In the genomic region with DNA sequence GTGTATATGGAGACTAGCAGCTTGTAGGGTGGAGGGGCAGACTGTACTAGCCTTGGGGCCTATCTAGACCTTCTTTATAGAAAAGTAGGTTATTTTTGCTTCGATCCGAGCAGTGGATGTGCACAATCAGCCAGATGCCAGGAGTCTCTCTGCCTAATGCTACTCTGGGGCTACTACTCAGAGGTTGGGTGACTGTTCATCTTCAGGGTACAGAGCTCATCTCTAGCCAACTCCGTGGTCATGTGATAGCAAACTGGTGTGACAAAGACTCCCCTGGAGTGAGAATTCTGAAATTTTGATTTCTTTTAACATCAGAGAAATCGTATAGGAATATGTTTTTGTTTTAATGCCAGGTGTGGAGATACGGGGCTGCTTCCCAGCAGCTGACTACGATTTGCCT, we compare ENCODE assay signal across 9 mouse cellular contexts. TPM values are rescaled to one million over a fixed set of nuclear protein-coding genes. Genes with fewer than 3 reads are reported as not detected.
DNase-seq lines count a peak whose midpoint lies in the region; ATAC-seq and TF ChIP-seq lines count a peak whose summit lies in the region.
"Had no signal": no experiment of that assay in that cellular context is flagged by ENCODE, and none has a peak within 500 bp of the region (broad histone marks: within the 10 kb centered on the region; RNA-seq: fewer than 3 reads in every experiment).

No protein-coding gene starts in this region.

- H3K4me3 ChIP-seq in heart, embryonic 12.5 days: peak overlapping the region; percentile 67
- H3K4me3 ChIP-seq in cortical plate, adult 2 months (ENCODE audit: insufficient read depth, low read length): peak overlapping the region; percentile 66
- peak overlapping the region; percentile 72 for H3K4me3 ChIP-seq in hindbrain, embryonic 15.5 days
- peak overlapping the region; percentile 61 for H3K4me3 ChIP-seq in midbrain, embryonic 12.5 days

- peaks cover 50% of the 10 kb centered on the region for H3K4me1 ChIP-seq in heart, embryonic 12.5 days (replicated peaks)
- peaks cover 4% of the 10 kb centered on the region for H3K4me1 ChIP-seq in cortical plate, adult 2 months (ENCODE audit: control insufficient read depth, insufficient read depth, low read length)
- peaks cover 46% of the 10 kb centered on the region for H3K4me1 ChIP-seq in hindbrain, embryonic 15.5 days (replicated peaks)
- H3K4me1 ChIP-seq in midbrain, embryonic 12.5 days: peaks cover 49% of the 10 kb centered on the region

- DNase-seq in heart, adult 18-20 months: no peak
- DNase-seq in left cerebral cortex, adult 8-10 months (ENCODE audit: low spot score in 2 of 2): no peak
- DNase-seq in kidney, adult 8-10 months: no peak
- no peak for DNase-seq in thymus, postnatal 4 days

- 36% methylated on average over 6 of the region's 6 CpGs for WGBS in heart, embryonic 12.5 days
- 46% methylated on average over 6 of the region's 6 CpGs for WGBS in hindbrain, embryonic 15.5 days
- 51% methylated on average over 6 of the region's 6 CpGs for WGBS in midbrain, embryonic 12.5 days

- no peaks in the 10 kb centered on the region for H3K9me3 ChIP-seq in heart, embryonic 12.5 days (replicated peaks)
- H3K9me3 ChIP-seq in hindbrain, embryonic 15.5 days: no peaks in the 10 kb centered on the region
- no peaks in the 10 kb centered on the region for H3K9me3 ChIP-seq in midbrain, embryonic 12.5 days

- H3K9ac ChIP-seq in heart, embryonic 12.5 days: peak overlapping the region; percentile 84
- peak overlapping the region; percentile 75 for H3K9ac ChIP-seq in hindbrain, embryonic 15.5 days
- peak overlapping the region; percentile 79; the same call in 1 of the 2 replicates for H3K9ac ChIP-seq in midbrain, embryonic 12.5 days (replicated peaks)

- H3K4me2 ChIP-seq in heart, embryonic 12.5 days: peak overlapping the region; percentile 84
- H3K4me2 ChIP-seq in hindbrain, embryonic 15.5 days: peak overlapping the region; percentile 82
- peak overlapping the region; percentile 91 for H3K4me2 ChIP-seq in midbrain, embryonic 12.5 days (replicated peaks)

- peak overlapping the region; percentile 97 for H3K27ac ChIP-seq in heart, embryonic 12.5 days (ENCODE audit: poor library complexity, severe bottlenecking)
- H3K27ac ChIP-seq in cortical plate, adult 2 months (ENCODE audit: insufficient read depth, low read length): no peak overlapping the region
- H3K27ac ChIP-seq in hindbrain, embryonic 15.5 days (replicated peaks): peak overlapping the region; percentile 84
- H3K27ac ChIP-seq in midbrain, embryonic 12.5 days (replicated peaks): peak overlapping the region; percentile 54

- TF ChIP-seq POLR2A in cortical plate, adult 2 months (IDR thresholded peaks at IDR 0.05; ENCODE audit: extremely low read depth, insufficient read depth, low read length): no peak

- no peaks in the 10 kb centered on the region for H3K27me3 ChIP-seq in heart, embryonic 12.5 days (replicated peaks)
- H3K27me3 ChIP-seq in hindbrain, embryonic 15.5 days: no peaks in the 10 kb centered on the region
- H3K27me3 ChIP-seq in midbrain, embryonic 12.5 days: no peaks in the 10 kb centered on the region

- ATAC-seq in heart, embryonic 12.5 days (ENCODE audit: insufficient number of reproducible peaks, low FRiP score): no peak
- ATAC-seq in hindbrain, embryonic 15.5 days (ENCODE audit: low FRiP score, low read depth): peak; percentile 35
- no peak for ATAC-seq in midbrain, embryonic 12.5 days (ENCODE audit: low FRiP score, low read depth)

- no peak for TF ChIP-seq CTCF in cortical plate, adult 2 months (IDR thresholded peaks at IDR 0.05; ENCODE audit: extremely low read depth, insufficient read depth, low read length)

- peaks cover 13% of the 10 kb centered on the region for H3K36me3 ChIP-seq in heart, embryonic 12.5 days
- peaks cover 10% of the 10 kb centered on the region for H3K36me3 ChIP-seq in hindbrain, embryonic 15.5 days
- H3K36me3 ChIP-seq in midbrain, embryonic 12.5 days: peaks cover 11% of the 10 kb centered on the region

RNA-seq across cellular contexts. Expression of gene Ccdc71, which starts 7.4 kb away (rescaled TPM):
- 39.1 and 39.2 TPM in 2 replicates for polyA plus RNA-seq in heart, embryonic 12.5 days (2016; fragmentation: Nextera tagmentation; extraction: Ambion mirVana)
- 10 to 100 TPM; 23.1 to 23.3 TPM for total RNA-seq in heart, adult 18-20 months (2021)
- 19.9 and 22.3 TPM in 2 replicates for polyA plus RNA-seq in cortical plate, adult 2 months (2012; rRNA removed)
- 57.5 and 63.4 TPM in 2 replicates for polyA plus RNA-seq in hindbrain, embryonic 15.5 days (2015; fragmentation: Nextera tagmentation; extraction: Ambion mirVana)
- 51.4 and 52.6 TPM in 2 replicates for polyA plus RNA-seq in midbrain, embryonic 12.5 days (2016; fragmentation: Nextera tagmentation; extraction: Ambion mirVana)
- 10 to 100 TPM; 35.8 to 46.5 (median 38.4) TPM for total RNA-seq in left cerebral cortex, adult 8-10 months (2022)

RNA-seq across cellular contexts. Expression of gene Klhdc8b, which starts 8.5 kb away (rescaled TPM):
- 96.5 and 99.1 TPM in 2 replicates for polyA plus RNA-seq in heart, embryonic 12.5 days (2016; fragmentation: Nextera tagmentation; extraction: Ambion mirVana)
- 1 to 10 TPM; 4.7 to 5.5 TPM for total RNA-seq in heart, adult 18-20 months (2021)
- 44.9 and 46.1 TPM in 2 replicates for polyA plus RNA-seq in cortical plate, adult 2 months (2012; rRNA removed)
- 67.5 and 70.8 TPM in 2 replicates for polyA plus RNA-seq in hindbrain, embryonic 15.5 days (2015; fragmentation: Nextera tagmentation; extraction: Ambion mirVana)
- polyA plus RNA-seq in midbrain, embryonic 12.5 days (2016; fragmentation: Nextera tagmentation; extraction: Ambion mirVana): 60.7 and 72.1 TPM in 2 replicates
- 10 to 100 TPM; 28.8 to 38.0 (median 34.0) TPM for total RNA-seq in left cerebral cortex, adult 8-10 months (2022)

RNA-seq across cellular contexts. Expression of gene BC048562, which starts 16.6 kb away (rescaled TPM):
- polyA plus RNA-seq in heart, embryonic 12.5 days (2016; fragmentation: Nextera tagmentation; extraction: Ambion mirVana): not detected in 2 replicates
- total RNA-seq in heart, adult 18-20 months (2021): not detected
- polyA plus RNA-seq in cortical plate, adult 2 months (2012; rRNA removed): not detected in 2 replicates
- not detected in 2 replicates for polyA plus RNA-seq in hindbrain, embryonic 15.5 days (2015; fragmentation: Nextera tagmentation; extraction: Ambion mirVana)
- polyA plus RNA-seq in midbrain, embryonic 12.5 days (2016; fragmentation: Nextera tagmentation; extraction: Ambion mirVana): not detected in 2 replicates
- not detected for total RNA-seq in left cerebral cortex, adult 8-10 months (2022)
- total RNA-seq: layer of hippocampus, postnatal 10 days had no signal

RNA-seq across cellular contexts. Expression of gene Ccdc36, which starts 24.6 kb away (rescaled TPM):
- polyA plus RNA-seq in heart, embryonic 12.5 days (2016; fragmentation: Nextera tagmentation; extraction: Ambion mirVana): 1.0 and 1.5 TPM in 2 replicates
- total RNA-seq in heart, adult 18-20 months (2021): not detected
- 0.33 and 0.66 TPM in 2 replicates for polyA plus RNA-seq in cortical plate, adult 2 months (2012; rRNA removed)
- polyA plus RNA-seq in hindbrain, embryonic 15.5 days (2015; fragmentation: Nextera tagmentation; extraction: Ambion mirVana): 1.6 and 2.5 TPM in 2 replicates
- 1.3 and 1.7 TPM in 2 replicates for polyA plus RNA-seq in midbrain, embryonic 12.5 days (2016; fragmentation: Nextera tagmentation; extraction: Ambion mirVana)
- under 1 TPM; 0.15 to 0.37 (median 0.22) TPM for total RNA-seq in left cerebral cortex, adult 8-10 months (2022)

RNA-seq across cellular contexts. Expression of gene Lamb2, which starts 26.6 kb away (rescaled TPM):
- 67.2 and 68.6 TPM in 2 replicates for polyA plus RNA-seq in heart, embryonic 12.5 days (2016; fragmentation: Nextera tagmentation; extraction: Ambion mirVana)
- 100 to 1,000 TPM; 334 to 339 TPM for total RNA-seq in heart, adult 18-20 months (2021)
- polyA plus RNA-seq in cortical plate, adult 2 months (2012; rRNA removed): 31.6 and 34.2 TPM in 2 replicates
- 24.1 and 25.1 TPM in 2 replicates for polyA plus RNA-seq in hindbrain, embryonic 15.5 days (2015; fragmentation: Nextera tagmentation; extraction: Ambion mirVana)
- 42.2 and 44.0 TPM in 2 replicates for polyA plus RNA-seq in midbrain, embryonic 12.5 days (2016; fragmentation: Nextera tagmentation; extraction: Ambion mirVana)
- 10 to 100 TPM; 28.0 to 35.7 (median 30.8) TPM for total RNA-seq in left cerebral cortex, adult 8-10 months (2022)
